Mouse (Mus musculus): ENCODE measurements around the gene Pter. TPM values are rescaled to one million over a fixed set of nuclear protein-coding genes. Genes with fewer than 3 reads are reported as not detected.

Gene Pter
- polyA plus RNA-seq, 1 experiment from 2014 or later = 19.1 TPM

DNA sequence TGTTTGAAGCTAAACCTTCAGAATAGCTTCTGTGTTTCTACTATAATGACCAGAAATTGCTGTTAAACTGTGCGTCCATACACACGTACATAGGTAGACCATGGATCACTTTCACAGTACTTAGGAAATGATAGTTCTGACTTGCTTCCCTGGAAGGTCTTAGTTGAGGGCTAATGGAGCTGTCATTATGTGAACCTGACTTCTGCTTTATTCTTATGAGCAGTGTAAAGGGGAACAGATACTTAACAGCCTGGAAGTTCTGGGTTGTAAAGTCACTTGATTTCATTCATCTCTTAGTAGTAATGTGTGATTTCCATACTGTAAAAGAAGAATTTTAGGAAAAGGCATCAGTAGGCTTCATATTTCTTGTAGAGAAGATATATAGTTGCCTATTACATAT, 10.1 kb downstream of the Pter start:
- Histone ChIP-seq H3K36me3 (ENCODE audit: control insufficient read depth, insufficient read depth) (peaks cover 3% of the 10 kb centered on the region; the same call in 1 of the 2 replicates), H3K9me3 (replicated peaks; ENCODE audit: control insufficient read depth, low read length) (no peaks in the 10 kb centered on the region), H3K27me3 (ENCODE audit: control insufficient read depth, insufficient read depth, low read length) (no peaks in the 10 kb centered on the region), H3K9ac (ENCODE audit: low read length) (no peak overlapping the region), H3K4me2 (ENCODE audit: low read depth, low read length) (no peak overlapping the region), H3K27ac (ENCODE audit: low read length) (no peak overlapping the region), H3K4me3 (ENCODE audit: low read length) (no peak overlapping the region), H3K4me1 (ENCODE audit: control insufficient read depth, insufficient read depth, low read length) (peaks cover 6% of the 10 kb centered on the region)
- 93% methylated on average over 2 of the region's 2 CpGs for WGBS
- no peak for ATAC-seq (replicated peaks; ENCODE audit: extremely low read depth, insufficient read depth, low FRiP score)

DNA sequence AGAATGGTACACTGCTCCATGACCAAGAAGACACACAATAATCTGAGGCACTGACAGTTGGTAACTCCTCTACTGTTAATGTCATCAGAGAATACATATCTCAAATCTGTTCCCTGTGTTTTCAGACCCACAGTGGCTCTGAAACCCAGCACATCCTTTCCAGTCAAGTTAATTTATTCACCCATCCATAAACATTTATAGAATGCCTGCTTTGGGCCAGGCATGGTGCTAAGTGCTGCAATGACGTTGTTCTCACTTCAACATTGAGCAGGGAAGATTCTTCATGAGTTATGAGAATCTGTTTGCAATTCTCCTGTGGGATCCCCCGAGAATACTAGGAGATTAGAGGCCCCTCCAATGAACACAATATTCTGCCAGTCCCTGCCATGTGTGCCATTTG, 11.4 kb downstream of the Pter start:
- no peaks in the 10 kb centered on the region for H3K9me3 ChIP-seq (replicated peaks; ENCODE audit: control insufficient read depth, low read length)
- no peak overlapping the region for H3K4me3 ChIP-seq (ENCODE audit: low read length)
- peaks cover 3% of the 10 kb centered on the region for H3K4me1 ChIP-seq (ENCODE audit: control insufficient read depth, insufficient read depth, low read length)
- WGBS = 73% methylated on average over 2 of the region's 2 CpGs
- no peak overlapping the region for H3K4me2 ChIP-seq (ENCODE audit: low read depth, low read length)
- H3K27ac ChIP-seq (ENCODE audit: low read length) = no peak overlapping the region
- H3K36me3 ChIP-seq (ENCODE audit: control insufficient read depth, insufficient read depth) = peaks cover 3% of the 10 kb centered on the region; the same call in 1 of the 2 replicates
- ATAC-seq (replicated peaks; ENCODE audit: extremely low read depth, insufficient read depth, low FRiP score) = no peak
- H3K27me3 ChIP-seq (ENCODE audit: control insufficient read depth, insufficient read depth, low read length) = no peaks in the 10 kb centered on the region
- H3K9ac ChIP-seq (ENCODE audit: low read length) = no peak overlapping the region

DNA sequence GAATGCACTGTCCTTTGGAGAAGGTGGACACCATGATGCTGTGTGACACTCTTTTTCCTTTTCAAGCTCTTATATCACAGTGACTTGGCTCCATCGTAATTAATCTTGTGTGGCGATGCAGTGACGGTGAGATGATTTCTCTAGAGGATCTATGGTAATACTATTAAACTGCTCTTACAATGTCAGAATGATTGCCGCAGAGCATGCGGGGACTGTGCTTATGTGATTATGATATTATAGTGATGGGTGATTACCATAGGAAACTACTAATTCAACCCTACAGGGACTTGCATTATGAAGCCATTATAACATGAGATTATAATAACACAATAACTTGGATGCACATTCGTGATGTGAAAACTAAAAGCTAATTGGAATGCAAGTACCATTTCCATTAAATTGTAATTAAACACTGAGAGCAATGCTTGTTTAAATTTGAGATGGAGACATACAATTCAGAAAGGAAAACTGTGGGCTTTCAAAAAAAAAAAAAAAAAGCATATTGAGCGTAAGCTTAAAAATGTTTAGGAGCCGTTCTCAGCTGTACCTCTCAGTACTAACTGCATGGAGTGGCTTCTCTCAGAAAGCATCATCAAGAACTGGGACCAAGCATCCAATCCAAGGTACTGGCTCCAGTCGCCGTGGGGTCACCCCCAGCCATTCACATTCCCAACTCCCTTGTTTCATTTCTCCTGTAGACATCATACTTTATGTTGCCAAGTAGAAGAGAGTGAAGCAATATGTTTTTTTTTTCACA, 13.8 kb downstream of the Pter start:
- Histone ChIP-seq H3K36me3 (ENCODE audit: control insufficient read depth, insufficient read depth) (no peaks in the 10 kb centered on the region), H3K4me2 (ENCODE audit: low read depth, low read length) (no peak overlapping the region), H3K4me3 (ENCODE audit: low read length) (no peak overlapping the region), H3K27ac (ENCODE audit: low read length) (no peak overlapping the region), H3K27me3 (ENCODE audit: control insufficient read depth, insufficient read depth, low read length) (no peaks in the 10 kb centered on the region), H3K9me3 (replicated peaks; ENCODE audit: control insufficient read depth, low read length) (no peaks in the 10 kb centered on the region), H3K4me1 (ENCODE audit: control insufficient read depth, insufficient read depth, low read length) (no peaks in the 10 kb centered on the region), H3K9ac (ENCODE audit: low read length) (no peak overlapping the region)
- ATAC-seq (replicated peaks; ENCODE audit: extremely low read depth, insufficient read depth, low FRiP score) = no peak
- WGBS = 94% methylated on average over 10 of the region's 10 CpGs

DNA sequence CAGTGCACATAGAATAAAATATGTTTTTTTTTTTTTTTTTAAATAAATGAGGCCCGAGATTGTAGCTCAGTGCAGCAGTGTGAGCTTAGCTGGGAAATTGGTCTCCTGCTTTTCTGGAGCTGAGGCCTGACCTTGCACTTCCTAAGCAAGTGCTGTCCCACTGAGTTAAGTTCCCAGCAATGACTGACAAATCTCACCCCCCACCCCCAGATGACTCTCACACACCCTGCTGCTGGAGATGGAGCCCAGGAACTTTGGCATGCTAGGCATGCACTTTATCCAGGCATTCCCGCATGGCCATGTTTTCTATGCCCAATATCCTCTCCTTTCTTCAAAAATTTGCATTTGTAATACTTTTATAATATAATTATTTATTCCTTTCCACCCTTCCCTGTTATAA, 14.8 kb downstream of the Pter start:
- H3K9me3 ChIP-seq (replicated peaks; ENCODE audit: control insufficient read depth, low read length) = no peaks in the 10 kb centered on the region
- no peak overlapping the region for H3K4me3 ChIP-seq (ENCODE audit: low read length)
- H3K9ac ChIP-seq (ENCODE audit: low read length) = no peak overlapping the region
- no peaks in the 10 kb centered on the region for H3K4me1 ChIP-seq (ENCODE audit: control insufficient read depth, insufficient read depth, low read length)
- H3K27ac ChIP-seq (ENCODE audit: low read length) = no peak overlapping the region
- WGBS = 56% methylated on average over 2 of the region's 2 CpGs
- no peaks in the 10 kb centered on the region for H3K27me3 ChIP-seq (ENCODE audit: control insufficient read depth, insufficient read depth, low read length)
- H3K4me2 ChIP-seq (ENCODE audit: low read depth, low read length) = no peak overlapping the region
- no peak for ATAC-seq (replicated peaks; ENCODE audit: extremely low read depth, insufficient read depth, low FRiP score)
- no peaks in the 10 kb centered on the region for H3K36me3 ChIP-seq (ENCODE audit: control insufficient read depth, insufficient read depth)

DNA sequence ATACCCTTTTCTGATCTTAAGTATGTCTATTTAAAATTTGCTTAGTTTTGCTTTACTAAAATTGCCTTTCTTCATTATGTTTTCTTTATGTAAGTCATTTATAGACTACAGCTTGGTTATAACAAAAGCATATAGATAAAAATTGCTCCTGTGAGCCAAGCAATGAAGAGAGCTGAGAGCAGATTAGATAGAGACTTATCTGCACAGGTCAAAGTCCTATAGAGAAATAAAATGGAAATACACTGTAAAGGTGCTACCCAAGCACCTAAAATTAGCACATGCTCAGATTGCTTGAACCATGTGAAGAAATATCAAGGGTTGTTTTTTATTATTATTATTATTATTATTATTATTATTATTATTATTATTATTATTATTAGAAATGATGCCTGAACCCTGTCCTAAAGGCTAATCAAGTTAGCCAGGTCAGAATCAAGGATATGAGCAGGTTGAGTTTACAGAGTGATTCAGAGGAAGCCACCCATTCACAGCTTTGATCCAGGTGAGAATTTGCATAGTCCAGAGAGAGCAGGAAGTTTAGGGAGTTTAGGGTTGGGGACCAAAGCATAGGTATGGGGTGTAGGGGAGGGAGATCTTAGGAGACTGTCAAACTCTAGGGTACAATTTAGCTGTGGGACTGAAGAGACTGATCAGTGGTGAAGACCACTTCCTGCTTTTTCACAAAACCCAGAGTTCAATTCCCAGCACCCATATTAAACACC, 33.0 kb downstream of the Pter start:
- Histone ChIP-seq H3K4me1 (ENCODE audit: control insufficient read depth, insufficient read depth, low read length) (no peaks in the 10 kb centered on the region), H3K9ac (ENCODE audit: low read length) (no peak overlapping the region), H3K4me3 (ENCODE audit: low read length) (no peak overlapping the region), H3K4me2 (ENCODE audit: low read depth, low read length) (no peak overlapping the region), H3K27ac (ENCODE audit: low read length) (no peak overlapping the region), H3K9me3 (replicated peaks; ENCODE audit: control insufficient read depth, low read length) (no peaks in the 10 kb centered on the region), H3K36me3 (ENCODE audit: control insufficient read depth, insufficient read depth) (no peaks in the 10 kb centered on the region), H3K27me3 (ENCODE audit: control insufficient read depth, insufficient read depth, low read length) (no peaks in the 10 kb centered on the region)
- ATAC-seq (replicated peaks; ENCODE audit: extremely low read depth, insufficient read depth, low FRiP score) = no peak

DNA sequence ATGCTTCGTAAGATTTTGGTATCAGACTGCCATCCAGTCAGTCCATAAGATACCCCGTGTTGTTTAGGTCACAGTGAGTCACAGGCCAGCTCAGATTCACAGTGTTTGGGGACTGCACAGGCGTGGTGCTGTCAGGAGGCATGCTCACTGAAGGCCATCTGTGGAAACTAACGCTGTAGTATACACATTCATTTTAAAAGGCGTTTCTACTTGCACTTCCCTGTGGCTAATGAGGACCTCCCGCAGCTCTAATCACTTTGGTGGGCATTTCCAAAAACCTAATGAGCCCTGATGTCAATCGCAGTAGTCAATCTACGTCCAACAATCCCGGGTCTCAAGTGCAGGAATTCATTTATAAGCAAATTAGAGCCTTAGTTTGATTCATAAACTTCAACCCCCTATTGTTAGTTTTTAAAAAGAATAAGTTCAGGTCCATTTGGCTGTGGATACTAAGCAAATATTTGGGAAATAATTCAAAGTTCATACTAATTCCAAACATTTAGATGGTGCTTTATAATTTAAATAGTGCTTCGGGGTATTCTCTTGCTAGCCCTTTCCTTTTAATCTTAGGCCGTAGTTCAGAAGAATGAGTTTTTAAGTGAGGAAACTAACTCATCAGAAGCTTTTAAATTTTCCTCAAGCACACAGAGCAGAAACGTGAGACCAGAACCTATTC, 46.3 kb downstream of the Pter start:
- H3K36me3 ChIP-seq (ENCODE audit: control insufficient read depth, insufficient read depth) = no peaks in the 10 kb centered on the region
- no peaks in the 10 kb centered on the region for H3K4me1 ChIP-seq (ENCODE audit: control insufficient read depth, insufficient read depth, low read length)
- no peak overlapping the region for H3K9ac ChIP-seq (ENCODE audit: low read length)
- no peaks in the 10 kb centered on the region for H3K27me3 ChIP-seq (ENCODE audit: control insufficient read depth, insufficient read depth, low read length)
- H3K9me3 ChIP-seq (replicated peaks; ENCODE audit: control insufficient read depth, low read length) = no peaks in the 10 kb centered on the region
- no peak for ATAC-seq (replicated peaks; ENCODE audit: extremely low read depth, insufficient read depth, low FRiP score)
- H3K4me2 ChIP-seq (ENCODE audit: low read depth, low read length) = no peak overlapping the region
- no peak overlapping the region for H3K4me3 ChIP-seq (ENCODE audit: low read length)
- WGBS = 84% methylated on average over 12 of the region's 12 CpGs
- H3K27ac ChIP-seq (ENCODE audit: low read length) = no peak overlapping the region

DNA sequence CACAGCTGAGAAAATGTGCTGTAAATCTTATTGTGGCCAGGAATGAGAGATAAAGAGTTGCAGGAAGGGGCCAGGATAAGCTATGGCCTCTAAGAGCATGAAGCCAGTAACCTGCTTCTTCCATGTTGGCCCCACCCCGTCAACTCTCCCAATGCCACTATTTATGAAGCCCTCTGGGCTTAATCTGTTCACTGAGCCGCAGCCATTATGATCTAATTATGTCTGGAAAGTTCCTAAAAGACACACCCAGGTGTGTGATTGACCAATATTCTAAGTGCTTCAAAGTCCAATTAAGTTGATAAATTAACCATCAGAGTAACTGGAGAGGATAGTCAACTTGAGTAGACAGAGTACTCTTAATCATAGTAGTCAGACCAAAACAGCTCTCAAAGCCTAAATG, 49.9 kb downstream of the Pter start:
- 85% methylated on average over 2 of the region's 2 CpGs for WGBS
- H3K27me3 ChIP-seq (ENCODE audit: control insufficient read depth, insufficient read depth, low read length) = no peaks in the 10 kb centered on the region
- H3K4me1 ChIP-seq (ENCODE audit: control insufficient read depth, insufficient read depth, low read length) = peaks cover 7% of the 10 kb centered on the region; the same call in 1 of the 2 replicates
- H3K4me3 ChIP-seq (ENCODE audit: low read length) = no peak overlapping the region
- no peaks in the 10 kb centered on the region for H3K9me3 ChIP-seq (replicated peaks; ENCODE audit: control insufficient read depth, low read length)
- ATAC-seq (replicated peaks; ENCODE audit: extremely low read depth, insufficient read depth, low FRiP score) = no peak
- H3K36me3 ChIP-seq (ENCODE audit: control insufficient read depth, insufficient read depth) = 0 out of 2 replicates have a peak, but pooled peaks cover 2% of the 10 kb centered on the region
- H3K27ac ChIP-seq (ENCODE audit: low read length) = no peak overlapping the region
- no peak overlapping the region for H3K4me2 ChIP-seq (ENCODE audit: low read depth, low read length)
- no peak overlapping the region for H3K9ac ChIP-seq (ENCODE audit: low read length)

DNA sequence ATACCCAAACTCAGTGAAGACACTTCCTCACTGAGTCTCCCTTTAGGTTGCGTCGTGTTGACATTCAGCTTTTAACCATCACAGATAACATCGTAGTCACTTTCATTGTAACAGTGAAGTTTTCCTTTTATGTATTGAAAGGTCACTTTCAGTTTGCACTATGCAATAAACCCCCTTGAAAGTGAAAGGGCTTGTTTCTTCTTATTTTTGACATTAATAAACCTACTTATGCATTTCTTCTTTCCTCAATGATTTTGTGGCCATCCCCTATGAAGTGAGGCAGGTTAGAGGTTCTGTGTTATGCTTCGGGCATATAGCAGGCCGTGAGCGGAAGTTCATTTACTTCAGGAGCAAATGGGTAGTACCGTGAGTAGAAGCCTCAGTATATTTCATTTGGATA, 53.5 kb downstream of the Pter start:
- no peak overlapping the region for H3K4me2 ChIP-seq (ENCODE audit: low read depth, low read length)
- peaks cover 7% of the 10 kb centered on the region; the same call in 1 of the 2 replicates for H3K4me1 ChIP-seq (ENCODE audit: control insufficient read depth, insufficient read depth, low read length)
- H3K27ac ChIP-seq (ENCODE audit: low read length) = no peak overlapping the region
- 0 out of 2 replicates have a peak, but pooled peaks cover 6% of the 10 kb centered on the region for H3K36me3 ChIP-seq (ENCODE audit: control insufficient read depth, insufficient read depth)
- WGBS = 82% methylated on average over 7 of the region's 7 CpGs
- H3K4me3 ChIP-seq (ENCODE audit: low read length) = no peak overlapping the region
- no peaks in the 10 kb centered on the region for H3K9me3 ChIP-seq (replicated peaks; ENCODE audit: control insufficient read depth, low read length)
- no peak for ATAC-seq (replicated peaks; ENCODE audit: extremely low read depth, insufficient read depth, low FRiP score)
- H3K9ac ChIP-seq (ENCODE audit: low read length) = no peak overlapping the region
- no peaks in the 10 kb centered on the region for H3K27me3 ChIP-seq (ENCODE audit: control insufficient read depth, insufficient read depth, low read length)

DNA sequence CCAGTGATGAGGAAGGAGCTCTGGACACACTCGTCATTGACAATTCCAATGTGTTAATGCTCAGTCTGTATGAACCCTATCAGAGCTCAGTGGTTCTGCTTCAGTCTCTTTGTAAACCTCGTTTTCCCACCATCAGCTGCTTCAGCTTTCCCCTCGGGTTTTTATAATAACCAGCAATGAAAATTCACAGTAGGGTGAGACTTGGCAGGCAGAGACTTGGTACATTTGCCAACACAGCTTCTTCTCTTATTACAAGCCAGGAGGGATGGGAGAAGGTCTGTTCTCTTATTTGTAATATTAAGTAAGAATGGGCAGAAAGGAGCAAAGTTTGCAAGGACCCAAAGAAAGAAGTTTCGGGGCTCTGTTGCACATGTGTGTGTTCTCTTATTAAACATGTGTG, 54.9 kb downstream of the Pter start:
- H3K4me3 ChIP-seq (ENCODE audit: low read length) = no peak overlapping the region
- H3K27me3 ChIP-seq (ENCODE audit: control insufficient read depth, insufficient read depth, low read length) = no peaks in the 10 kb centered on the region
- no peak overlapping the region for H3K27ac ChIP-seq (ENCODE audit: low read length)
- no peaks in the 10 kb centered on the region for H3K9me3 ChIP-seq (replicated peaks; ENCODE audit: control insufficient read depth, low read length)
- ATAC-seq (replicated peaks; ENCODE audit: extremely low read depth, insufficient read depth, low FRiP score) = no peak
- H3K4me1 ChIP-seq (ENCODE audit: control insufficient read depth, insufficient read depth, low read length) = peaks cover 7% of the 10 kb centered on the region; the same call in 1 of the 2 replicates
- 82% methylated on average over 4 of the region's 4 CpGs for WGBS
- H3K36me3 ChIP-seq (ENCODE audit: control insufficient read depth, insufficient read depth) = 0 out of 2 replicates have a peak, but pooled peaks cover 6% of the 10 kb centered on the region
- H3K9ac ChIP-seq (ENCODE audit: low read length) = no peak overlapping the region
- no peak overlapping the region for H3K4me2 ChIP-seq (ENCODE audit: low read depth, low read length)
